Mouse (Mus musculus): ENCODE measurements around the gene Gmds. TPM values are rescaled to one million over a fixed set of nuclear protein-coding genes. Genes with fewer than 3 reads are reported as not detected.

The Gmds gene
- polyA plus RNA-seq, 1 experiment: 21.2 TPM

DNA sequence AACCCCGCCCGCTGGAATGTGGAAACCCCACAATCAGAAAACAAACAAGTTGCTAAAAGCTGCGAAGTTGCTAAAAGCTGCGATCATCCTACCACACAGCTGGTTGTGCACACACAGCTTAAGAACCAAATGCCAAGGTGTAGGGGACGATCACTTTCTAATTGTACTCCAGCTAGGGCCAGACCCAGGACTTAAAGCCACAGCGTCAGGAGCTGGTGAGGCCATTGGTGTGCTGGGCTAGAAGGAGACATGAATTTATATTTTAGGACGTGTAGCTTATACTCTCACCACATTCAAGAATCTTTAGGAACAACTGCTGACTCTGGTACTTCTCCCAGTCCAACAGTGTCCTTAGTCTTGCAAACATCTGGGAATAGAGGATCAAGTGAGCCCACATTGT is 534.0 kb downstream of the Gmds start:
- Histone ChIP-seq H3K27me3 (ENCODE audit: control insufficient read depth, insufficient read depth, low read length) (peaks cover 45% of the 10 kb centered on the region), H3K27ac (ENCODE audit: control insufficient read depth, insufficient read depth, low read length) (no peak overlapping the region), H3K36me3 (ENCODE audit: control insufficient read depth, insufficient read depth, low read length) (no peaks in the 10 kb centered on the region), H3K4me1 (replicated peaks; ENCODE audit: control insufficient read depth, insufficient read depth, low read length) (peaks cover 25% of the 10 kb centered on the region), H3K4me3 (ENCODE audit: control insufficient read depth, insufficient read depth, low read length) (no peak overlapping the region)
- no peak for DNase-seq
- TF ChIP-seq CTCF (IDR thresholded peaks at IDR 0.05; ENCODE audit: borderline replicate concordance, control insufficient read depth, extremely low read depth, insufficient read depth, low read length, poor library complexity): no peak
- no peak for TF ChIP-seq POLR2A (IDR thresholded peaks at IDR 0.05; ENCODE audit: control insufficient read depth, extremely low read depth, insufficient read depth, low read length, poor library complexity)
- 11% methylated on average over 7 of the region's 7 CpGs for WGBS

- H3K4me3 ChIP-seq (ENCODE audit: control insufficient read depth, insufficient read depth, low read length): no peak overlapping the region
- H3K27ac ChIP-seq (ENCODE audit: control insufficient read depth, insufficient read depth, low read length): no peak overlapping the region
- WGBS: 16% methylated on average over 31 of the region's 31 CpGs
- peaks cover 42% of the 10 kb centered on the region for H3K27me3 ChIP-seq (ENCODE audit: control insufficient read depth, insufficient read depth, low read length)
- no peak for DNase-seq
- TF ChIP-seq CTCF (IDR thresholded peaks at IDR 0.05; ENCODE audit: borderline replicate concordance, control insufficient read depth, extremely low read depth, insufficient read depth, low read length, poor library complexity): no peak
- TF ChIP-seq POLR2A (IDR thresholded peaks at IDR 0.05; ENCODE audit: control insufficient read depth, extremely low read depth, insufficient read depth, low read length, poor library complexity): no peak
- H3K36me3 ChIP-seq (ENCODE audit: control insufficient read depth, insufficient read depth, low read length): no peaks in the 10 kb centered on the region
- peaks cover 23% of the 10 kb centered on the region for H3K4me1 ChIP-seq (replicated peaks; ENCODE audit: control insufficient read depth, insufficient read depth, low read length)
These were observed 535.1 kb downstream of the Gmds start for GRCm38 (mm10) chr13:31803166-31804093.

DNA sequence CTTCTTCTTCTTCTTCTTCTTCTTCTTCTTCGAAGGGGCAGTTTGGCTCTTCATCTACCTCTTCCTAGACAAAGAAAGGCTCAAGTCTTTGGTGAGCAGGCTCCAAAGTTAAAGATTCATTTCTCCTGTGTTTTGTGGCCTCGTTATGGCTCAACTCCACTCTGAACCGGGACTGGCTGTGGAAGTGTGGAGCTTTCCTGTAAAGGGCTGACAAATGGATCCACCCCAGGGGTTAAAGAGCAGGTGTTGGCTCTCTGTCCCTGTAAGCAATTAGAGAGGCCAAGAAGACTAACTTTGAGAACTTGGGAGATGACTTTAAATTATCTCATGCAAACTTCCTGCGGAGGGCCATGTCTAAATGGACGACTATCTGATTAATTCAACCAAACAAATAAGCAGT is 536.1 kb downstream of the Gmds start:
- no peaks in the 10 kb centered on the region for H3K36me3 ChIP-seq (ENCODE audit: control insufficient read depth, insufficient read depth, low read length)
- H3K27ac ChIP-seq (ENCODE audit: control insufficient read depth, insufficient read depth, low read length): no peak overlapping the region
- peaks cover 15% of the 10 kb centered on the region for H3K4me1 ChIP-seq (replicated peaks; ENCODE audit: control insufficient read depth, insufficient read depth, low read length)
- WGBS: 14% methylated on average over 5 of the region's 5 CpGs
- H3K27me3 ChIP-seq (ENCODE audit: control insufficient read depth, insufficient read depth, low read length): peaks cover 33% of the 10 kb centered on the region
- DNase-seq: no peak
- no peak for TF ChIP-seq POLR2A (IDR thresholded peaks at IDR 0.05; ENCODE audit: control insufficient read depth, extremely low read depth, insufficient read depth, low read length, poor library complexity)
- TF ChIP-seq CTCF (IDR thresholded peaks at IDR 0.05; ENCODE audit: borderline replicate concordance, control insufficient read depth, extremely low read depth, insufficient read depth, low read length, poor library complexity): no peak
- no peak overlapping the region for H3K4me3 ChIP-seq (ENCODE audit: control insufficient read depth, insufficient read depth, low read length)

DNA sequence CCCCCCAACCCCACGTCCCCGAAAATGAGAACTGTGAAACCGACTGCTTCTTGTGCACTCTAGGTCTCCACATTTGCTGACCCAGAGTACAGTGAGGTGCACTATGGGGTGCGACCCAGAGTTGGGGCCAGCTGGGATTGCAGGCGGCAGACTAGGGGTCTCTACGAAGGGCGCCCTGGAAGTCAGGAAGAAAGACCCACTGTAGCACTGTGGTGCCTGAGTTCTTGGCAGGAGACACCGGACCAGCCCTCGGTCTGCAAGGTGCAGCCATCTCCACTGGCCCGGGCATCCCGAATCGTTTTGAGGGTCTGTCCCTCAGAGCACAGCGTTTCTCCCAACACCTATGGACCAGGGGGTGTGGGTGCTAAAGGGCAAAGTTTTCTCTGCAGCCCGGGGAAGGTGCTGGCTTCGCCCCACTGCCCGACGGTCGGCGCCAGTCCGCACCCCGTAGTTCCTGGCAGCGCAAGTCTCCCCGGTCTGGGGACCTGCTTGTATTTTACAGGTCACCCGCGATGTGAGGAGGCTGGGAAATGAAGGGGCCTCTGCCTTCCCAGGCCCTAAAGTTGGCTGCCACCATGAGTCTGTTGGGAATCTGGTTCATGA is 536.7 kb downstream of the Gmds start:
- WGBS: 9% methylated on average over 25 of the region's 25 CpGs
- no peaks in the 10 kb centered on the region for H3K36me3 ChIP-seq (ENCODE audit: control insufficient read depth, insufficient read depth, low read length)
- no peak overlapping the region for H3K4me3 ChIP-seq (ENCODE audit: control insufficient read depth, insufficient read depth, low read length)
- H3K27me3 ChIP-seq (ENCODE audit: control insufficient read depth, insufficient read depth, low read length): peaks cover 28% of the 10 kb centered on the region
- DNase-seq: no peak
- H3K27ac ChIP-seq (ENCODE audit: control insufficient read depth, insufficient read depth, low read length): no peak overlapping the region
- H3K4me1 ChIP-seq (replicated peaks; ENCODE audit: control insufficient read depth, insufficient read depth, low read length): peaks cover 11% of the 10 kb centered on the region
- TF ChIP-seq POLR2A (IDR thresholded peaks at IDR 0.05; ENCODE audit: control insufficient read depth, extremely low read depth, insufficient read depth, low read length, poor library complexity) (no peak), CTCF (IDR thresholded peaks at IDR 0.05; ENCODE audit: borderline replicate concordance, control insufficient read depth, extremely low read depth, insufficient read depth, low read length, poor library complexity) (no peak)

GRCm38 (mm10) chr13:31800581-31801576 is 537.7 kb downstream of the Gmds start:
- WGBS: 5% methylated on average over 43 of the region's 43 CpGs
- Histone ChIP-seq H3K27ac (ENCODE audit: control insufficient read depth, insufficient read depth, low read length) (no peak overlapping the region), H3K4me3 (ENCODE audit: control insufficient read depth, insufficient read depth, low read length) (no peak overlapping the region), H3K36me3 (ENCODE audit: control insufficient read depth, insufficient read depth, low read length) (no peaks in the 10 kb centered on the region), H3K4me1 (replicated peaks; ENCODE audit: control insufficient read depth, insufficient read depth, low read length) (peaks cover 5% of the 10 kb centered on the region), H3K27me3 (ENCODE audit: control insufficient read depth, insufficient read depth, low read length) (peaks cover 21% of the 10 kb centered on the region)
- TF ChIP-seq POLR2A (IDR thresholded peaks at IDR 0.05; ENCODE audit: control insufficient read depth, extremely low read depth, insufficient read depth, low read length, poor library complexity): no peak
- TF ChIP-seq CTCF (IDR thresholded peaks at IDR 0.05; ENCODE audit: borderline replicate concordance, control insufficient read depth, extremely low read depth, insufficient read depth, low read length, poor library complexity): peak; percentile 92
- DNase-seq: peak; percentile 78

GRCm38 (mm10) chr13:31798075-31798474 is 540.5 kb downstream of the Gmds start:
- H3K27me3 ChIP-seq (ENCODE audit: control insufficient read depth, insufficient read depth, low read length): peaks cover 8% of the 10 kb centered on the region
- TF ChIP-seq CTCF (IDR thresholded peaks at IDR 0.05; ENCODE audit: borderline replicate concordance, control insufficient read depth, extremely low read depth, insufficient read depth, low read length, poor library complexity) (no peak), POLR2A (IDR thresholded peaks at IDR 0.05; ENCODE audit: control insufficient read depth, extremely low read depth, insufficient read depth, low read length, poor library complexity) (no peak)
- H3K27ac ChIP-seq (ENCODE audit: control insufficient read depth, insufficient read depth, low read length): no peak overlapping the region
- H3K36me3 ChIP-seq (ENCODE audit: control insufficient read depth, insufficient read depth, low read length): no peaks in the 10 kb centered on the region
- peaks cover 5% of the 10 kb centered on the region for H3K4me1 ChIP-seq (replicated peaks; ENCODE audit: control insufficient read depth, insufficient read depth, low read length)
- WGBS: 26% methylated on average over 9 of the region's 9 CpGs
- H3K4me3 ChIP-seq (ENCODE audit: control insufficient read depth, insufficient read depth, low read length): no peak overlapping the region
- no peak for DNase-seq

All from thymus, adult 2 months (tissue).